10 mouse cellular contexts compared by ENCODE assay signal in genomic region chr7:121549329-121550022, GRCm38 (mm10).
A peak's percentile ranks its signal among the peaks of the same experiment; 100 is the strongest.
DNase-seq lines count a peak whose midpoint lies in the region; ATAC-seq and TF ChIP-seq lines count a peak whose summit lies in the region.
"Had no signal": no experiment of that assay in that cellular context is flagged by ENCODE, and none has a peak within 500 bp of the region (broad histone marks: within the 10 kb centered on the region; RNA-seq: fewer than 3 reads in every experiment).

No protein-coding gene starts in this region.

- 75% methylated on average over 18 of the region's 18 CpGs for WGBS in heart, embryonic 10.5 days
- 47% methylated on average over 18 of the region's 18 CpGs for WGBS in forebrain, embryonic 10.5 days
- 35% methylated on average over 18 of the region's 18 CpGs for WGBS in midbrain, postnatal 0 days

- no peaks in the 10 kb centered on the region for H3K4me1 ChIP-seq in heart, embryonic 10.5 days
- H3K4me1 ChIP-seq in forebrain, embryonic 10.5 days, result peaks cover 13% of the 10 kb centered on the region
- H3K4me1 ChIP-seq in midbrain, postnatal 0 days (ENCODE audit: insufficient read depth, low read length), result 0 out of 2 replicates have a peak, but pooled peaks cover 4% of the 10 kb centered on the region

- peak overlapping the region; percentile 9; the same call in 1 of the 2 replicates for H3K4me2 ChIP-seq in midbrain, postnatal 0 days (ENCODE audit: low read depth, low read length, poor library complexity, severe bottlenecking)

- H3K4me3 ChIP-seq in heart, embryonic 10.5 days, result no peak overlapping the region
- H3K4me3 ChIP-seq in forebrain, embryonic 10.5 days, result no peak overlapping the region
- H3K4me3 ChIP-seq in midbrain, postnatal 0 days (ENCODE audit: low read depth, low read length), result no peak overlapping the region

- H3K27ac ChIP-seq in heart, embryonic 10.5 days, result no peak overlapping the region
- peak overlapping the region; percentile 53; the same call in 1 of the 2 replicates for H3K27ac ChIP-seq in forebrain, embryonic 10.5 days
- no peak overlapping the region for H3K27ac ChIP-seq in midbrain, postnatal 0 days (ENCODE audit: low read depth, low read length)

- ATAC-seq in midbrain, postnatal 0 days (ENCODE audit: low FRiP score), result no peak
- no peak for ATAC-seq in megakaryocyte-erythroid progenitor cell, adult 5-6 weeks (replicated peaks; ENCODE audit: low FRiP score, low TSS enrichment, poor library complexity, severe bottlenecking)
- ATAC-seq: CD4-positive, CD25-positive, alpha-beta regulatory T cell, adult 4 months had no signal

- H3K36me3 ChIP-seq in heart, embryonic 10.5 days, result no peaks in the 10 kb centered on the region
- no peaks in the 10 kb centered on the region for H3K36me3 ChIP-seq in forebrain, embryonic 10.5 days (replicated peaks)
- no peaks in the 10 kb centered on the region for H3K36me3 ChIP-seq in midbrain, postnatal 0 days (ENCODE audit: insufficient read depth, low read length)

- no peaks in the 10 kb centered on the region for H3K27me3 ChIP-seq in heart, embryonic 10.5 days (ENCODE audit: insufficient read depth, poor library complexity, severe bottlenecking)
- peaks cover 21% of the 10 kb centered on the region for H3K27me3 ChIP-seq in forebrain, embryonic 10.5 days (ENCODE audit: poor library complexity, severe bottlenecking)
- no peaks in the 10 kb centered on the region for H3K27me3 ChIP-seq in midbrain, postnatal 0 days (ENCODE audit: insufficient read depth, low read length)

- peak; percentile 72 for DNase-seq in heart, adult 11 months
- no peak for DNase-seq in heart, embryonic 10.5 days (ENCODE audit: low spot score)
- peak; percentile 55 for DNase-seq in forebrain, embryonic 10.5 days (ENCODE audit: extremely low spot score, low spot score)
- peak; percentile 11 for DNase-seq in kidney, postnatal 10 days
- DNase-seq in midbrain, postnatal 0 days (ENCODE audit: low spot score), result peak; percentile 53
- DNase-seq in urinary bladder, postnatal 4 days (ENCODE audit: low spot score in 2 of 2), result no peak
- no peak for DNase-seq in ovary, postnatal 14 days (ENCODE audit: low spot score)
- DNase-seq: liver had no signal

- H3K9ac ChIP-seq in midbrain, postnatal 0 days (replicated peaks; ENCODE audit: low read length, poor library complexity, severe bottlenecking), result no peak overlapping the region

- TF ChIP-seq CTCF in midbrain, postnatal 0 days (IDR thresholded peaks at IDR 0.05), result no peak

- H3K9me3 ChIP-seq in heart, embryonic 10.5 days, result no peaks in the 10 kb centered on the region
- H3K9me3 ChIP-seq in forebrain, embryonic 10.5 days, result no peaks in the 10 kb centered on the region
- H3K9me3 ChIP-seq in midbrain, postnatal 0 days (ENCODE audit: low read length), result no peaks in the 10 kb centered on the region

Comparison
In these comparisons a context has a peak if more than half of its experiments do, and no peak if none do; other contexts are left out.
1. DNase-seq: peak in heart, adult 11 months (single experiment), forebrain, embryonic 10.5 days (single experiment), kidney, postnatal 10 days (single experiment) and midbrain, postnatal 0 days (single experiment); none in heart, embryonic 10.5 days (single experiment), urinary bladder, postnatal 4 days (0 of 2) and ovary, postnatal 14 days (single experiment).